Mouse (Mus musculus): Measurements from ENCODE around the gene Trnp1.
A peak's percentile ranks its signal among the peaks of the same experiment; 100 is the strongest.

The Trnp1 gene

DNA sequence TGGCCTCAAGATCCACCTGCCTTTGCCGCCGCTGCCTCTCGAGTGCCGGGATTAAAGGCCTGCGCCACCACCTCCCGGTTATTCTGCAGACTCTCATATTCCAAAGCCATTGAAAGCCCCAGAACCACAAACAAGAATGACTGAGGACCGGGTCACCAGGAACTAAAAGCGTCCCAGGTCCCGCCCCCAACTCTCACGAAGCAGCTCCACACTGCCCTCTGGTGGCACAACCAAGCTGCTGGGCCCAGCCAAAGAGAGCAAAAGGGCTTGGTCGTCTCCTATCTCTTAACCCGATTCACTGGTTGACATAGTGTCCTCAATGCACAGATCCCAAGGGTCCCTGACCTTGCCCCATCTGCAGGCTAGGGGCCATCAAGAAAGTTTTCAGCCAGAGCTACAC lies 3.9 kb downstream of the Trnp1 start:
- peak; percentile 89 for DNase-seq (ENCODE audit: low read depth, low spot score)

DNA sequence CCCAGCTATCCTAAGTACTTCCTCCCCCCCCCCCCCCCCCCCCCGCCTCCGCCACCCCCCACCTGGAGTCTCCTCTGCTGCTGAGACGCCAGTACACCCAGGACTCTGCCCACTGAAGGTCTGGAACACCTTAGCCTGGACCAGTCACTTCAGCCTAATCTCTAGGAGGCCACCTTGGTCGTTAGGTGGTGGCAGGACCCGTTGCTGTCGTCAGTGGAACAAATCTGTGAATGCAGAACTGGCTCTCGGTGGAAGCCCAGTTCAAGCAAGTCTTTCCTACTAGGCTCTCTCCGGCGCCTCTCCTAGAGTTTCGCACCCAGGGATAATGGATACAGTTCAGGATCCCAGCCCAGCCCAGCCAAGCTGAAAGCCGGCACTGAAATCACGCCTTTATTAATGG lies 4.5 kb downstream of the Trnp1 start:
- DNase-seq (ENCODE audit: low read depth, low spot score), result no peak

DNA sequence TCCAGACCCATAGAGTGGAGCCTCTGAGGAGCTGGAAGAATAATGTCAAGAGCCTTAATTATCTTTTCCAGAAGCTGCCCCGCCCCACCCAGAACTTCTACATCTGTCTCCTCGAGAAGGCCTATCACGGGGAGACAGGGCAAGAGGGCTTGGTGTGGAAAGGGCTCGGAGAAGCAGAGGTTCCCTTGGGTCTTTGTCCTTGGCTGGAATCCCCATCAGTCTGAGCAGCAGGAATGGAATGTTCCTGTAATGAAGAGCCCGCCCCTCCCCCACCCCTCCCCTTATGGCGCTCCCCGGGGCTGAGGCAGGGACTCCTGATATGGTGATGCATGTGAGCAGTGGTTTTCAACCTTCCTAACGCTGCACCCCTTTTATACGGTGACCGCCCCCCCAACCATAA lies 6.5 kb downstream of the Trnp1 start:
- no peak for DNase-seq (ENCODE audit: low read depth, low spot score)

DNA sequence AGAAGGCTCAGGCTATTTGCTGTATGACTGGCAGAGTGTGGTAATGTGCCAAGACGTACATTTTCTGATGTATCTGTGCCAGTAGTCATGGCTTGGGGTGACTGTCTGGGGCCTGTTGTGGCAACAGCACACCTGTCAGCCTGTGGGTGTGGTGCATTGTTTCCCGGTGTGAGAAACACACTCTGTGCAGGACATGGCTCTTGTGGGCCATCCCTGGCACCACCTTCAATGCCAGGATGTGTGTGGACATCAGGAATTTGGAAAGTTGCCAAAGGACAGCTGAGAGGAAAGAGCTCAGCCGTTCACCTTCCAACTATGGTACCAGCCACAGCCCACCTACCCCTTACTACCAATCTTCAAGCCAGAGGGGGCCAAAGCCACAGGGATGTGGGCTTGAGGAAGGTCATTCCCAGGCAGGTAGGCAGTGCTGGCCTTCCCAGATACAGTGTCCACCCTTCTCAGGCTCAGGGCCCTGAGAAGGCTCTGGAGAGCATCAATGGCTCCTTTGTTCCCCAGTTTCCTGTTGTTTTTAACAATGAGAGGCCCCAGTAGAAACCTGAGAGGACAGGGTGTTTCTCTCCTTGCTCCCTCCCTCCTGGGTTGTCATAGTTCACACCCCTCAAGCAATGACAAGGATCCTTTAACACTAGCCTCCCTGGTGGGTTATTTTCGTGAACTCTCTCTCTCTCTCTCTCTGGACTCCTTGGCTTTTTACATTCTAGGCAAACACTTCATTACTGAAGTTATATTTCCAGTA lies 8.7 kb downstream of the Trnp1 start:
- DNase-seq (ENCODE audit: low read depth, low spot score), result peak; percentile 51

DNA sequence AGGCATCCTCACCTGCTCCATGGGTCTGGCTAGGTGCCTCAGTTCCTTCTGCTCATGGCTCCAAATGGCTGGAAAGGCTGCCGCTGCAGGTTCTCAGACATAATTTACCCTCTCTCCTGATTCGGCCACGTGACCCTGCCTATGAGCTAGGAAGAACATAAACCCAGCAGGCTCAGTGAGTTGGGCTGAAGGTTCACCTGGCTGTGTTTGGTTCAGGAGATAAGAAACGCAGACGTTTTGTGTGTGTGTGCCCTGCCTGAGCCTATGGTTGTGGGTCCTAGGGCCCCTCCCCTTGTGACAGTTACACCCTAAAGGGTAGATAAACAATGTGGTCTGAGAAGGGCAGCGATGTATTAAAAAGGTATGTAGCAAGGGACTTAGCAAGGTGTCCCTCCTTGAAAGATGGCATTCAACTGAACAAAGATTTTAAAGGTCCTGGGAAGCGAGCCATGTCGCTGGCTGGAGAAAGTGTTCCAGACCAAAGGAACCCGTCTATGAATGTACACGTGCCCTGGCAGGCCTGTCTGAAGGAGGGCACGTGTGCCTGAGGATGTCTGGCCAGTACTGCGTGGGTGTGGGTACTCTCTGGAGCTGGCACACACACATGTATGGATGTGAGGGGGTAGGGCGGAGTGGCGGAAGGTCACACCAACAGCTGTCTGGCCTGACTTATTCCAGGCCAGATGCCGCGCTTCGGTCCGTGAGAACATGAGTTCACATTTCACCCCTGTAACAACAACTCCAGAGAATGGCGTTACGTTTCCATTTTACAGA lies 9.5 kb downstream of the Trnp1 start:
- no peak for DNase-seq (ENCODE audit: low read depth, low spot score)

DNA sequence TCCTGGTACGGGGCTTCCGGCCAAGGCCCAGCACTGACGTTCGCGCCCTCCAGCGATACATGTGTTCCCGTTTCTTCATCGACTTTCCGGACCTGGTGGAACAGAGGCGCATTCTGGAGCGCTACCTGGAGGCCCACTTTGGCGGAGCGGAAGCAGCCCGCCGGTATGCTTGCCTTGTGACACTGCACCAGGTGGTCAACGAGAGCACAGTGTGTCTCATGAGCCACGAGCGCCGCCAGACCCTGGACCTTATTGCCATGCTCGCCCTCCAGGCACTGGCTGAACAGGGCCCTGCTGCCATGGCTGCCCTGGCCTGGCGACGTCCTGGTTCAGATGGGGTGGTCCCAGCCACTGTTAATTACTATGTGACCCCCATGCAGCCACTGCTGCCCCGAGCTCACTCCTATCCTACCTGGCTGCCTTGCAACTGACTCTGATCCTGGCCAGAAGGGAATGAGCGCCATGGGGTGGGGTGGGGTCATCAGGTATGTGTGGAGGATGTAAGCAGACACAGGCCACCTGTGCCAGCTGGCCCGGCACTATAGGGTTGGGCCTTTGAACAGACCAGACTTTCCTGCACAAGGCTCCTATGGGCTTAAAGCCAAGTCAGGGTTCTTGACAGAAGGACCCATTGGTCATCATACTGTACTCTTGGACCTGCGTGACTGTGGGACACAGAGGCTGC lies 11.5 kb downstream of the Trnp1 start:
- DNase-seq (ENCODE audit: low read depth, low spot score), result no peak

DNA sequence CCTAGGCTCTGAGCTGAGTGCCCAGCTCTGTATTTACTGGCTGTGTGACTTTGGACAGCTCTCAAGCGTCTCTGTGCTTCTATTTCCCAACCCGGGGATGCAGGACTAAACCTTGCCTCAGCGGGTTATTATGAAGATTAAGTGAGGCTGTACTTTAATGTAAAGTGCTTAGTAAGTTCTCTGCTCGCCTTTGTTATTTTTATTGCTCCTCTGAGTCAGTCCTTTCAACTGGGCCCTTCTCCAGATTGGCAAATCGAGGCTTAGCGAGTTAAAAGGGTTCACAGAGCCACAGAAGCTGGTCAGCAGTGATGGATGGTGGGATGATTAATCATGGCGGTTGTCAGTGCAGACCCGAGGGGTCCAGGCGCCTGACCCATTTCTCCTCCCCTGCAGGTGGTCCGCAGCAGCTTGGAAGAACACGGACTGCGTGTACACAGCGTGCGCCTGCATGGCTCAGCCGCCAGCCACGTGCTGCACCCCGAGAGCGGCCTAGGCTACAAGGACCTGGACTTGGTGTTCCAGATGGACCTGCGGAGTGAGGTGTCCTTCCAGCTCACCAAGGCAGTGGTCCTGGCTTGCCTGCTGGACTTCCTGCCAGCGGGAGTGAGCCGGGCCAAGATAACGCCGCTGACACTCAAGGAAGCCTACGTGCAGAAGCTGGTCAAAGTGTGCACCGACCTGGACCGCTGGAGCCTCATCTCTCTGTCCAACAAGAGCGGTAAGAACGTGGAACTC lies 12.5 kb downstream of the Trnp1 start:
- DNase-seq (ENCODE audit: low read depth, low spot score), result no peak

DNA sequence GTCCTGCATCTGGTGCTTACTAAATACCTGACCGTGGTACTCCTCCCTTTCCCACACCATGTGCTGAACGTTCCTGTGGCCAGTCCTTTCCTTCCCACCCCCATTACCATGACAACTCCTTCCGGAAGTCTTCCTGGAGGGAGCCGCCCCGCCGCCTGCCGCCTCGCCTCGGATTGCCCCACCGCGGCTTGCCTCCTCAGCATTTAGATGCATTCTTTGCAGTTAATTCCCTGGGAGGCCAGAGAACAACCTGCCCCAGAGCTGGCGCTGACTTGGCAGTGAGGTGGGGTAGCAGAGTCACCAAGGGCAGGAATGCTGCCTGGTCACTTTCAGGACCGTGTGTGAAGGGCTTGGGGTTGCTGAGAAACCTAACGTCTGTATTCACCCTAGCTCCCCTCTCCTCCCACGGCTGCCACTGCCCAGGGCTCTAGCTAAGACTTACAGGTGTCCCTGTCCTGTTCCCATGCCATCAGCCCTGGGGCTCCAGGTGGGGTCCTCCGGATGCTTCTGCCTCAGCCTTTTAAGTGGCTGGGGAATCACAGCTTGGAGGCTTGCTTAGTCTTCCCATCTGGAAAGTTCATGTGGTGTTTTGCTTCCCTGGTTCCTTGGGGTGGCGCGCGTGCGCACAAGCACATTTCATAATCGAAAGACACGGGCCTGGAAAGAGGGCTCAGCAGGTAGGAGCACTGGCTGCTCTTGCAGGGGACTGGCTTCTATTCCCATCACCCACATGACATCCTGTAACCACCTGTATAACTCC lies 13.9 kb downstream of the Trnp1 start:
- no peak for DNase-seq (ENCODE audit: low read depth, low spot score)

DNA sequence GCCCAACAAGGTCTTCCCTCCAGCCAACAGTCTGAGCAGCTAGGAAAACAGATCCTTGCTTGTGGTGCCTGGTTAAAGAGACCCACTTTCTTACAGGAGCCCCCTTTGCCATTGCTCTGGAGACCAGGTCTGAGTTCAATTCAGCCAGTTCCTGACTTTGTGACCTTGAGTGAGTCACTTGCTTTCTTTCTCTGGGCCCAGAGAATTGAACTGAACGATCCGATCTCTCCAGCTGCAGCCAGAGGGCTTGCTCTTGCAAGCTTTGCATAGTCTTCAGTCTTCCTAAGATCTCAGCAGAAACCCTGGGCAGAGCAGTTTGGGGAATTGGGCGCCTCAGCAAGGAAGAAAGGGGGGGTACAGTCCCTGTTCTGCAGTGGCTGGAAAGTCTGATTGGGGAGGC lies 15.9 kb downstream of the Trnp1 start:
- no peak for DNase-seq (ENCODE audit: low read depth, low spot score)

DNA sequence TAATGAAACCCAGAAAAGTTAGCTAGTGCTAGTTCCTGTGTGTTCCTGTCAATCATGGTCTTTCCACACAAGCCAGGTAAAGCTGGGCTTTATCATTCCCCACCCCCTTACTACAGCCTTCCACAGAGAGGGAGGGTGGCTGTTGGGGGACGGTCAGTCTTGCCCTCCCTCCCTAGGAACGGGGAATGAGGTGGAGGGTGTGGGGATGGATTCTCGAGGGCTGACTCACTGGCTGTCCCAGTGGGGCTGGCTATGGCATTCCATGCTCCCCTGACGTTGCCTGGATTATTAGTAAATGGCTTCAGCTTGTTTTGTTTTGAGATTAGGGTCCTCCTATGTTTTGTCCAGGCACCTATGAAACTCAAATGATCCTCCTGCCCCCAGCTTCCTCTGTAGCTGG lies 16.9 kb downstream of the Trnp1 start:
- no peak for DNase-seq (ENCODE audit: low read depth, low spot score)

DNA sequence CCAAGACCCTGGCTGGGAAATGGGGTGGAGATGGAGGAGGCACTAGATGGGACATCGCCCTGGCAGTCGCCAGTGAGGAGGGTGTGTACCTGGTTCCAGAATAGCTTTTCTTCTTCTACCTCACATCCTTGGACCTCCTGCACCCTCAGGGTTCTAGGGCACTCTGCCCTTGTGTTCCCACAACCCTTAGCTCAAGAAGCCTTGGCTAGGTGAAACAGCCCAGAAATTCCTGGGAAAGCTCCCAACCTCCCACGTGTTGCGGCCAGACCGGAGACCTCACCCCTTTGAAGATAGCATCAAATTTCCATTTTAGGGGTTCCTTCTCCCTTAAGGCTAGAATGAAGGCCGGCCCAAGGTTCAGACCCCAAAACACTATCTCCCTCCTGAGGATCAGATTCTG lies 17.6 kb downstream of the Trnp1 start:
- no peak for DNase-seq (ENCODE audit: low read depth, low spot score)

DNA sequence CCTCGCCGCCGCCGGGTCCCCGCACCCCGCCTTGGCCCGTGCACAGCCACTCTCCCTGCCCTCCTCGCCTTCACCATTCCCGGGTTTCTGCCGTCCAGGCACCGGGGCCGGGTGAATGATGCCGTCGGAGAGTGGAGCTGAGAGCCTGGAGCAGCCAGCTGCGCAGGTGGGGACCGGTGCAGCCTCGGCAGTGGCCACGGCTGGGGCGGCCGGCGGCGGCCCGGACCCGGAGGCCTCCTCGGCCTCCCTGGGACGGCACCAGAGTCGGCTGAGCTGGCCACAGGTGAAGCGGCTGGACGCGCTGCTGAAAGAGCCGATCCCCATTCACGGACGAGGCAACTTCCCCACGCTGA lies 18.2 kb downstream of the Trnp1 start:
- no peak for DNase-seq (ENCODE audit: low read depth, low spot score)

DNA sequence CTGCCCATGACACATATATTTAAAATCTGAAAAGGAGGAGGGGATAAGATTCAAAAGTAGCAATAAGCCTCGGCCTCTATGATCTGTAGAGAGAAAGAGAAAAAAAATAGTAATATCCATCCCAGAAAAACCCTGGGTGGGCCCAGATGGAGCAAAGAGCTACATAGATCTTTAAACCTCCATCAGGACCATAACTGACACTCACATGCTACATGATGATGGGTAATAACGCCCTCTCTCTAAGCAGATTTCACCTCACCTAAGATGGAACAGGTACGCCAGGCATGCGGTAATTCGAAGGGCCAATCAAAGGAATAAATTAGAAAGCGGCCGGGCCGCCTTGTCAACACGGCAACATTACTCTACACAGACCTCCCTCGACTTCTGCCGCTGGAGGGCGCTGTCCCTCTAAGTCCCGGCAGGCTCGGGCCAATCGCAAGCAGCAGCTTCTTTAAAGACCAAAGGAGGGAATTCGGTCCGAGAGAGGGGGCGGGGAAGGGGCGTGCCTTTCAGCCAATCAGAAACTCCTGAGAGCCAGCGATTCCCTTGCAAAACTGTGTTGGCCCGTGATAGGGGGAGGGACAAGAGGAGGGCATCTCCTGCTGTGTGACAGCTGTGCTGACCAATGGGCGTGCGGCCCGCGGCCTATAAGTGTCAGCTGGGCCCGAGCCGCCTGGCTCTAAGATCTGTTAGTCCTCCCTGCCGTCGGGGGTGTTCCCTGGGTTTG lies 18.7 kb downstream of the Trnp1 start, which contains the start of gene Tent5b:
TSS of gene Tent5b (plus strand) at position 675 of the 727 bp plus-strand sequence.
- peak; percentile 98 for DNase-seq (ENCODE audit: low read depth, low spot score)

DNA sequence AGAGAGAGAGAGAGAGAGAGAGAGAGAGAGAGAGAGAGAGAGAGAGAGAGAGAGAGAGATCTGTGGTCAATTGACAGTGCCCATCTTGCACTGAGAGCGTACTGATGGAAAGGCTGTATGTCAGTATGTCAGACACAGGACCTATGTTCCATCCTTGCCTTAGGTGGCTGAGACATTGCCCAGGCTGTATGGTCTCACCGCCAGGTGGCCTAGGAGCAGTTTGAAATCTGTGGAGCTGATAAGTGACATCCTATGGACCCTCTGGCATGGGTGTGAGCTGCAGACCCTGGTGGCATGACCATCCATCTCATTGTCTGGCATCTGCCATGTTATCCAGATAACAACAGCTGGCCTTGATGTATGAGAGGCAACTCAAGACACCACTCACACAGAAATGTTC lies 24.5 kb downstream of the Trnp1 start:
- no peak for DNase-seq (ENCODE audit: low read depth, low spot score)

DNA sequence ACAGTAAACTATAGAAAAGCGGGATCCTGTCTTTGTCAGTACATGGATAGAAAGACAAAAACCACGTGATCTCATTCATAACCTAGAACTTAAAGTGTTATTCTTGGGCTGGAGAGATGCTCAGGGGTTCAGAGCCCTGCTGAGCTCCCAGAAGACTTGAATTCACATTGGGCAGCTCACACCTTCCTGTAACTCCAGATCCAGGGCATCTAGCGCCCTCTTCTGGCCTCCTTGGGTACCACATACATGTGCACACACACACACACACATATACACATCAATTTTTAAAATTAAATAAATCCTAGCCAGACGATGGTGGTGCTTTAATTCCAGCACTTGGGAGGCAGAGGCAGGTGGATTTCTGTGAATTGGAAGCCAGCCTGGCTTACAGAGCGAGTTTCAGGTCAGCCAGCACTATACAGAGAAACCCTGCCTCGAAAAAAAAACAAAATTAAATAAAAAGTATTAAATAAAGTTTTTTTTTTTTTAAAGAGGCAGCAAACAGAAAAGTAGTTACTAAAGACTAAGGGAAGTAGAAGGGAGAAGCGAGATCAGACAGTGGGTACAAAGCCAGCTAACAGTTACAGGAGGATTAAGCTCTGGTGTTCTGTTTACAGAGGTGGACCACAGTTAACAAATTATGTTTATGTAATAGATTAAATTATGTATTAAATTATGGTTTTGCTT lies 27.1 kb downstream of the Trnp1 start:
- DNase-seq (ENCODE audit: low read depth, low spot score), result no peak

DNA sequence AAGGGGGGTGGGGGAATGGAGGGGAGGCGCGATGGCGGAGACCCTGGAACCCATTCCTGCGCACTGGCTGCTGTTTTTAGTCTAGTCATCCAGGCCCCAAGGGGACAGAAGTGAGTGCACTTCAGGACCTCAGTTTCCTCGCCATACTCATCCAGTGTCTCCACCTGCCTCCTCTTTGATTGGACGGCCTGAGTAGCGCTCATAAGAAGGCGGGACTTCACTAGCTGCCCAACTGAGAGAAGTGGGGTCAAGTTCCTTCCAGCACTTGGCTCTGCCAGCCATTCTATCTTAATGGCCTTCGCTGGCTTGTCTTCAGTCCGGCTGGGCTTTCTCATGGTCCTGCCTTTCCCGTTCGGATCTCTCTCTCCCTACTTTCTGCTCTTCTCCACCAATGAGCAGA lies 29.2 kb downstream of the Trnp1 start:
- DNase-seq (ENCODE audit: low read depth, low spot score), result peak; percentile 35

DNA sequence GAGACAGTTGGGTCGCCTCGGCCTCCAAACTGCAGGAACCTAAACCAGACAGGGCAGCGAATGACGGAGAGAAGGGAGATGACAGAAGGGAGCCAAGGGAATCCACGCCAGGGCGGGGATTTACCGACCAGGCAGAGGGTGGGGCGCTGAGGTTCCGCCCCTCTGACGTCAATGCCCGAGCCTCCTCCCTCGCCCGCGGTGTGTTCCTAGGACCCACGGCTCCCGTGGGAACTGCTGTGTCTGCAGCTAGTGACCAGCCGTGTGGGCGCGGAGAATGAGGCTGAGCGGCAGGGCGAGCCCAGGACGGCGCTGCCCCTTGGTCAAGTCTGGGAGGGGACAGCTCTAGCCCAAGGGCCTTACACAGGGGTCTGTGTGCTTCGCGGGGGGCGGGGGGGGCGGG lies 30.3 kb downstream of the Trnp1 start:
- peak; percentile 84 for DNase-seq (ENCODE audit: low read depth, low spot score)

DNA sequence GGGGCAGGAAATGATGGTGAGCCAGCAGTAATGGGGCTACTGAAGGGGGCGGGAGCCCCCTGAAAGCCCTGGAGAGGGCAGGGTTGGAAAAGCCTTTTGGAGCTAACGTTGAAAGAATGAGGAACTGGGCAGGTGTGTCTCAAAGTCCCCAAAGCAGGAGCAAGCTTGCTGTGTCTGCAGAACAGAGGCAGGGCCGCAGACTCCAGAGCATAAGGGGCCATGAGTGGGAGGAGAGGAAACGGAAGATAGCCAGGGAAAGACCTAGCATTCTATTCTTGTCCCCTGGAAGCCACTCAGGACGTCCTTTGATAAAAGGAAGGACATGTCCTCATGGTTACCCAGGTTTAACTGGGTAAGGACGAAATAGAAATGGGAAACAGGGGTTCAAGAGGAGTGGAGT lies 35.2 kb downstream of the Trnp1 start:
- no peak for DNase-seq (ENCODE audit: low read depth, low spot score)

DNA sequence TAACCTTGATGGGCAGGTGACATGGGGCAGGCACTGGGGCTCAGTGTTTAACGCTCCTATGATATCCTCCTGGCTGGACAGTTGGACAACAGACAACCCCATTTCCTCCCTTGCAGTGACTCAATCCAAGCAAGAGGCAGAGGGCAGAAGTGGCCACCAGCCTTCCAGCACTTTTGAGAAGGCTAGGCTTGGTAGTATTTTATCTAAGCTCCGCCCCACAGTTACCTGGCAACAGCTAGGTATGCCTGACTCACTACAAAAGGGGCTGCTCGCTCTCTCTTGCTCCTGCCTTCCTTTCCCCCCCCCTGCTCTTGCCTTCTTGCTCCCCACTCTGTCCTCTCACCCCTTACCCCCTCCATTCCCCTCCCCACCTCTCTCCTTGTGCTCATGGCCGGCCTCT lies 37.0 kb downstream of the Trnp1 start:
- DNase-seq (ENCODE audit: low read depth, low spot score), result no peak

DNA sequence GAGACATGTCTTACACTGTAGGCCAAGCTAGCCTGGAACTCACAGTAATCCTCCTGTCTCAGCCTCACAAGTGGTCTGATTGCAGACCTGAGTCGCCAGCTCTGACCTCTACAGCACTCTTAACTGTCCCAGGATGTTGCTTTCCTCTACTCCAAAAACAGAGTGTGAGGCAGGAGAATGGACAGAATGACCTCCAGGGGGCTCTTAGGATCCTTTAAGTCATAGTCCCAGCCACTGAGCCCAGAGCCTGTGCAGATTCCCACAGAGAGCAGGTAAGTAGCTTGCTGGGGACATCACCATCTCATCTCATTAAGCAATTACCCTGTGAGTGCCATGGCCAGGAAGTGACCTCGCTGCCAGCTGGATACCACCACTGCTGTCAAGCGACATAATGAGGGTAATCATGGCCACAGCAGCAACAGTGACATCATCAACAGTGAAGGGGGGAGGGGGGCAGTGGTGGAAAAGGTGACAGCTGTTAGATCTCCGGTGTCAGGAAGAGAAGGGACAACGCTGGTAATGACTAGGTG lies 37.5 kb downstream of the Trnp1 start:
- DNase-seq (ENCODE audit: low read depth, low spot score), result no peak
